Mouse (Mus musculus): ENCODE measurements at regions not wholly inside any gene's neighbourhood (a gene's known extent, or its start where the extent isn't known, plus 50 kb on each side); places are given as distances from the start of the nearest gene placed in this dataset.

GRCm38 (mm10) chr10:111844144-111844543 lies 128.3 kb upstream of the Krr1 start:
- TF ChIP-seq CTCF (IDR thresholded peaks at IDR 0.05; ENCODE audit: extremely low read depth, insufficient read depth, low read length) = no peak
- no peak for TF ChIP-seq POLR2A (IDR thresholded peaks at IDR 0.05; ENCODE audit: extremely low read depth, insufficient read depth, low read length)
